Mouse (Mus musculus) thymus, postnatal 4 days (tissue): Measurements from ENCODE around the gene Fam76a.

Source experiments
- DNase-seq: peaks from one replicate; pipeline ENCODE4 v3.0.0; 2021

Gene Fam76a

GRCm38 (mm10) chr4:132922558-132923008 lies at the start of gene Fam76a:
Gene Fam76a (minus strand): TSS chr4:132922558.
- DNase-seq = peak; percentile 99

DNA sequence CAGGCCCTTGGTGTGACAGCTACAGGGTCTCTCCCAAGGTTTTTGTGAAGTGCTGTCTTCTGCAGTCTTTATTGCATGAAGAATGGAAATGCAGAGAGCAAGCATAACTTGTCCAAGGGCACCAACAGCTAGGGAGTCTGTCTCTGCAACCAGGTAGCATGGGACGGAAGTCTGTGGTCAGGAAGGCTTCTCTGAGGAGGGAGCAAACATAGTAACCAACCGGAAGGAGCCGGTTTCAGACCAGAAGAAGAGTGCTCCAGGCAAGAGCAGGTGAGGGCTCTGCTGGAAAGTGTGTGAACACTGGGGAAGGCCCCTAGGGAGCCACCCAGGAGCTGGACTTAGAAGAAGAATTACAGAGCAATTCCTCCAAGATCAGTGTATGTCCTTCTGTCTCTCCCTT lies 49.7 kb upstream of the Fam76a start:
- peak; percentile 63 for DNase-seq

- DNase-seq = peak; percentile 40
These were observed 49.2 kb upstream of the Fam76a start for GRCm38 (mm10) chr4:132971601-132972000.

GRCm38 (mm10) chr4:132968105-132968938 lies 46.0 kb upstream of the Fam76a start:
- DNase-seq = no peak

DNA sequence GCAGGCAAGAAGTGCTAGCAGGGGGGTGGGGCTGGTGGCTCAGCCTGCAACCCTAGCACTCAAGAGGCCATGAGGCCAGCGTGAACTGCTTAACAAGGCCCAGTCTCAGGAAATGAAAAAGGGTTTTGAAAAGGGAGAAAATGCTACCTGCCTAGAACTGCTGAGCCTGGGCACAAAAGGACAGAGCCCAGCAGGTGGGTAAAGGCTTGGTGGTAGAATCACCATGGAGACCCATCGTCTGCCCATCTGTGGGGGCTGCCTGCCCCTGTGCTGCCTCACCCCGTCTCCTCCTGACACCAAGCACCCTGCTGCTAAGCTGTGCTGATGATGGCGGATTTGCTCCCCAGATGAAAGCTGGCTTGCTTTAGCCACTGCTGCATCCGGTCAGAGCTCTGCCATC lies 42.1 kb upstream of the Fam76a start:
- no peak for DNase-seq

- DNase-seq = no peak
These were observed 41.7 kb upstream of the Fam76a start for GRCm38 (mm10) chr4:132964064-132964463.

- no peak for DNase-seq
These were observed 41.1 kb upstream of the Fam76a start for GRCm38 (mm10) chr4:132963436-132963835.

DNA sequence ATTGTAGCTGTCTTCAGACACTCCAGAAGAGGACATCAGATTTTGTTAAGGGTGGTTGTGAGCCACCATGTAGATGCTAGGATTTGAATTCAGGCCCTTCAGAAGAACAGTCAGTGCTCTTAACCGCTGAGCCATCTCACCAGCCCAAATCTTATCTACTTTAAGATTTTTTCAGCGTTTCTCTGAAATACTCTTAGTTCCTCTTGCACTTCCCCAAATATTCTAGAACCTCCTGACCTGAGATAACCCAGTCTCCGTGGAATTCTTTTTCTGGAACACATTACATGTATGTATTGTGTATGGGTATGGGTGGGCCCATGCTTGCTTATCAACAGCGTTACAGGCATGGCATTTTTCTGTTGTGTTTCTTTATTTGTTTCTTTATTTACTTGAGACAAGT lies 40.3 kb upstream of the Fam76a start:
- DNase-seq = no peak

DNA sequence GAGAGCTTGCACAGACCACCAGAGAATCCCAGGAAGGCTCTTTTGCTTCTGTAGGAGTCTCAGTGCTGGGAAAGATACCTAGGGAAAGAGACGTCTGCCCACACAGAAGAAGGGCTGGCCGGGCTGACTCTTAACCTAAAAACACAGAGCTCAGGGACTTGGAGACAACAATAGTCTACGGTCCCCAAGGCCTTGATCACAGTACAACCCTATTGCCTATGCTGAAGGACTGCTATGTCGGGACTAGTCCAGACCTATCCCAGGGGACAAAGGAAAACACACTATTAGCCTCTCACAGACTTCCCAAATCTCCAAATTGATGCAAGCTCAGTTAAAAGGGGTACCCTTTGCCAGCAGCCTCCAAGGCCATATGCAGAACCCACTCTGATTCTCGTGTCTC lies 39.5 kb upstream of the Fam76a start:
- no peak for DNase-seq

DNA sequence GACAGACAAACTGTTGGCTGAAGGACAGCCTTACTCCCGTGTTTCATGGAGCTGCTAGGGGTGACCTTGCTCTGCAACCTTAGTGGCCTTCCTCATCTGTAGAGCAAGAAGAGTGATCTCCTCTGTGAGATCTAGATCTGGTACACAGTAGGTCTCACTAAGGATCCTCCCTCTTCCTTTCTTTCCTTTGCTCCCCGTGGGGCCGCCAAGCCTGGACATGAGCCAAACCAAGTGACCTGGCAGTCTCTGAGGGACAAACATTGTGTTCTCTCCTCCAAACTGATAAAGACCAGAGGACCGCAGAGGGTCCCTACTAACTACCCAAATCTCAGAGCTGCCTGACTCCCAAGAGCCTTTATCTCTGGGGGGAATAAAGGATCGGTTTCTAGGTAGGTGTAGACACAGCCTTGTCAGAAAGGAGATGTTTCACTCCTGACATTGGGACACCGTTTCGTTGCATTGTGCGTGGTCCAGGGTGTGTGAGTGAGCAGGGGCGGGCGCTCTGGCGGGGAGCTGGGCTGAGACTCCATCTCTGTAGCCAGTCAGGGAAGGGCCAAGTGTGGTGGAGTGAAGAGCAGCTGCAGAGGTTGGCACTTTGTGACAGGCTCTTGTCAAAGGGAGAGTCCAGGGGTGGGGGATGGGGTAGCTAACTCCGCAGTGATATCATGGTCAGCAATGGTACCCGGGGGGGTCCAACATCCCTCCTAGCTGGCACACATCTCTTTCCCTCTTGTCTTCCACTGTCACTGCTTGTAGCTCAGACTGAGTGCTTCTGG lies 38.7 kb upstream of the Fam76a start:
- DNase-seq = no peak

GRCm38 (mm10) chr4:132960313-132960712 lies 38.0 kb upstream of the Fam76a start:
- DNase-seq = no peak

DNA sequence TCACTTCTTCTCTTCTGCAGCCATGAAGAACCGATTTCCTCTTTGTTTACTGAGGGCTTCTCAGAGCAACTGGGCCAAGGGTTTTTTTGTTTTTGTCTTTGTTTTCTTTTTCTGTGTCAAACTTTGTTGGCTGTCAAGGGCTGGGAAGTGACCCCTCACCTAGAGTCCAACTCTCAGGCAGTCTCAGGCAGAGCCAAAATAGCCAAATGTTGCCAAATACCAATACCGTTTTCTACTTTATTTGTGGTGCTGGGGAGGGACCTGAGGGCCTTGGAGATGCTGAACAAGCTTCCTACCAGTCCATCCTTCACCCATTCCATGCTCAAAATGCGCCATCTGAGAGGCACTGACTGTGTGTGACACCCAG lies 37.3 kb upstream of the Fam76a start:
- no peak for DNase-seq

- no peak for DNase-seq
These were observed 36.7 kb upstream of the Fam76a start for GRCm38 (mm10) chr4:132958741-132959678.

- no peak for DNase-seq
These were observed 33.0 kb upstream of the Fam76a start for GRCm38 (mm10) chr4:132955395-132955791.

DNA sequence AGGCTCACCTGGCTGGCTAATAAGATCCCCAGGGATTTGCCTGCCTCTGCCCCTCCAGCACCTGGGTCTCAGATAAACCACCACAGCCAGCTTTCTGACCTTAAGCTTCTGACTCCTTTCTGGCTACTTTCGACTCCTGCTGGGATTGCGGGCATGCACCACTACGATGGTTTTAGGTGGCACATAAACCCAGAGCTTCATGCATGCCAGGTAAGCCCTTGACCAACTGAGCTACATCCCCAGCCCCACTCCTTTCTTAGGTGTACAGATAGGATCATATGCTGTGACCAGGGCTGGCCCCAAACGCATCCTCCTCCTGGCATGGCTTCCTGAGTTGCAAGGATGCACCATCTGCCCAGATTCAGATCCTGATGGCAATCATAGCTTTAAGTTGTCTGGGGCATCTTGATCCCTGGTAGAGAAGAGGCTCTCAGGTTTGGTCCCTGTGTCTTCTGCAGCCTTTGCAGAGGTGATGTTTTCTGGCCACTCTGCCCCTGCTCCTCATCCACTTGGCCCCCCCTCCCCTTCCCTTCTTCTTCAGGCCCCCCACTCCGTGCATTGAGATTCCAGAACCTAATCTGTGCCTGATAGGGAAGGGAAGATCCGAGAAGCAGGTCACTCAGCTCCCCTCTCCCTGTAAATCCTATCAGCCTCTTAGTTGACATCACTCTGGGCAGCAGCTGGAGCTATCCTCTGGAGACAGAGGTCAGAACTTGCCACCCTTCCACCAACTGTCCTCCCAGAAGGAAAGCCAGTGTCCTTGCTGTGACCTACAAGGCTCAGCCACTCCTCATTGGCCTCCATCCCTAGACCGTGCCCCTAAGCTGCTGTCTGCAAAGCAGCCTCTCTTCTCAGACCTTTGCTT lies 32.4 kb upstream of the Fam76a start:
- no peak for DNase-seq

DNA sequence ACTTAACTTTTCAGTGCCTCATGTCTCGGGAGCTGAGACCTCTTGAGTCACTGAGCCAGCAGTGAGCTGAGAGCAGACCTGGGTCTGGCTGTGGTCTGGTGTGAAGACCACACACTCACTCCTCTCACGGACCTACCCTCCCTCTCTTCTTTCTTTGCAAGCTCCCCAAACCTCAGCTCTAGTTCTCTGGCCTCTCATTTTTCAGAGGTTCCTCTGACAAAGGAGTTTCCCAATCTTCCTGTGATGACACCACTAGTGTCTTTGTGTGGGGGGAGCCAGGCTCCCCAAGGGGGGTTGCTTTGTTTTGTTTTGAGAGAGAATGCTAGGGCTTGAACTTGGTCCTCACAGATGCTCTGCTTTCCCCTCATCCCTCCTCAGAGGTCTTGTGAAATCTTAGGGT lies 28.6 kb upstream of the Fam76a start:
- no peak for DNase-seq

GRCm38 (mm10) chr4:132949882-132950532 lies 27.6 kb upstream of the Fam76a start:
- no peak for DNase-seq

GRCm38 (mm10) chr4:132946047-132947001 lies 24.0 kb upstream of the Fam76a start:
- peak; percentile 85 for DNase-seq

GRCm38 (mm10) chr4:132945261-132946046 lies 23.1 kb upstream of the Fam76a start:
- DNase-seq = peak; percentile 93
